Mouse (Mus musculus) bone marrow, adult 2 months (tissue): ENCODE measurements around the gene Pard6a. TPM values are rescaled to one million over a fixed set of nuclear protein-coding genes. Genes with fewer than 3 reads are reported as not detected.

Source experiments
- H3K27ac ChIP-seq: fragments of 200-500 bp; 2 replicates; pipeline ENCODE4 v1.5.1; 2012; ENCODE audit warnings: low read depth, mild to moderate bottlenecking, control low read depth, inconsistent platforms, low read length; ENCODE audit not compliant: control insufficient read depth, poor library complexity, insufficient read depth
- H3K4me1 ChIP-seq: fragments of 200-500 bp; 2 replicates; pipeline ENCODE4 v1.6.1; 2011; ENCODE audit warnings: low read length; ENCODE audit not compliant: control insufficient read depth, insufficient read depth
- H3K4me3 ChIP-seq: fragments of 200-500 bp; replicated peaks from 2 replicates; pipeline ENCODE3; 2011; ENCODE audit warnings: mild to moderate bottlenecking, low read depth, low read length, control low read depth; ENCODE audit not compliant: control insufficient read depth
- CTCF ChIP-seq: fragments of 200-500 bp; IDR thresholded peaks from 2 replicates; pipeline ENCODE4 v1.5.1; 2011; ENCODE audit warnings: low read length, control low read depth; ENCODE audit not compliant: control insufficient read depth, insufficient read depth
- POLR2A ChIP-seq: fragments of 200-500 bp; IDR thresholded peaks from 2 replicates; pipeline ENCODE4 v1.6.1; 2011; ENCODE audit warnings: low read depth, mild to moderate bottlenecking, control low read depth, low read length, borderline replicate concordance; ENCODE audit not compliant: control insufficient read depth
- whole genome bisulfite sequencing: fragments of 180-500 bp; shearing (Covaris S2); methylation state at CpG from one replicate; pipeline ENCODE4 v1.1.7; 2018; 5-methylcytosine and 5-hydroxymethylcytosine counted together
- polyA plus RNA-seq: library from polyadenylated mRNA; stranded (reverse); fragments of >200 nt; gene quantifications from 2 replicates; pipeline ENCODE4 v1.2.4, GENCODE M21; 2011; ENCODE audit warnings: low replicate concordance; ENCODE audit not compliant: missing spikeins, insufficient read depth, insufficient read length

Gene Pard6a
- polyA plus RNA-seq, 1 experiment, result 5.3 TPM

- Histone ChIP-seq H3K4me3 (no peak overlapping the region), H3K4me1 (no peaks in the 10 kb centered on the region), H3K27ac (no peak overlapping the region)
- WGBS, result 83% methylated on average over 4 of the region's 4 CpGs
- TF ChIP-seq CTCF (no peak), POLR2A (no peak)
Measured at GRCm38 (mm10) chr8:105719637-105720036, 18.7 kb downstream of the Pard6a start.

GRCm38 (mm10) chr8:105722861-105723260 lies 21.9 kb downstream of the Pard6a start:
- Histone ChIP-seq H3K4me1 (peaks cover 6% of the 10 kb centered on the region), H3K4me3 (no peak overlapping the region), H3K27ac (no peak overlapping the region)
- 86% methylated on average over 9 of the region's 9 CpGs for WGBS
- TF ChIP-seq CTCF (no peak), POLR2A (no peak)

GRCm38 (mm10) chr8:105725726-105726125 lies 24.8 kb downstream of the Pard6a start:
- no peak overlapping the region for H3K27ac ChIP-seq
- 73% methylated on average over 5 of the region's 5 CpGs for WGBS
- TF ChIP-seq POLR2A (no peak), CTCF (no peak)

GRCm38 (mm10) chr8:105727397-105728124 lies 26.6 kb downstream of the Pard6a start:
- 45% methylated on average over 18 of the region's 18 CpGs for WGBS
- TF ChIP-seq CTCF (no peak), POLR2A (no peak)
- Histone ChIP-seq H3K4me3 (no peak overlapping the region), H3K27ac (peak overlapping the region; percentile 44), H3K4me1 (peaks cover 6% of the 10 kb centered on the region)

More at GRCm38 (mm10) chr8:105725726-105726125, 24.8 kb downstream of the Pard6a start:
- H3K4me1 ChIP-seq, result peaks cover 6% of the 10 kb centered on the region
- H3K4me3 ChIP-seq, result no peak overlapping the region

DNA sequence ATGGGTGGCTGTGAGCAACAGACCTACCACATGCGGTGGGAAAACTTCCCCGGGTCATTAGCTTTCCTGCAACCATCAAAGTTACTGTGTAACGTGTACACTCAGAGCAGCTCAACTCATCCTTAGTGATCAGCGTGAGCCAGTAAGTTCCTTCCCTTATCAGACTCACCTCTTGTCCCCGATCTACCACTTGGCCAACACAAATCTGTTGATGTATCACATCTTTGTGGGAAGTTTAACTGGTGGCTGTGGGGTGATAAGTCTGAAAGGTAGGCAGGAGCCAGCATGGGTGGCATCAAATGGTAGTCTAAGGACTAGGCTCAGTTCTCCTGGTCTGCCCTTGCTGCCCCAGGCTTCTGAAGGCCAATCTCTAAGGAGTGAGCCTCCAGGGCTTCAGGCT lies 31.2 kb downstream of the Pard6a start:
- Histone ChIP-seq H3K4me3 (no peak overlapping the region), H3K4me1 (peaks cover 2% of the 10 kb centered on the region), H3K27ac (no peak overlapping the region)
- 64% methylated on average over 5 of the region's 5 CpGs for WGBS
- no peak for TF ChIP-seq POLR2A
- no peak for TF ChIP-seq CTCF

- no peaks in the 10 kb centered on the region for H3K4me1 ChIP-seq
- no peak overlapping the region for H3K4me3 ChIP-seq
- no peak for TF ChIP-seq CTCF
- TF ChIP-seq POLR2A, result no peak
- 91% methylated on average over 5 of the region's 5 CpGs for WGBS
- no peak overlapping the region for H3K27ac ChIP-seq
Measured at GRCm38 (mm10) chr8:105739216-105739615, 38.3 kb downstream of the Pard6a start.

- Histone ChIP-seq H3K27ac (no peak overlapping the region), H3K4me3 (no peak overlapping the region), H3K4me1 (no peaks in the 10 kb centered on the region)
- WGBS, result 76% methylated on average over 4 of the region's 4 CpGs
- TF ChIP-seq CTCF, result no peak
- no peak for TF ChIP-seq POLR2A
Measured at GRCm38 (mm10) chr8:105743301-105743700, 42.4 kb downstream of the Pard6a start.

DNA sequence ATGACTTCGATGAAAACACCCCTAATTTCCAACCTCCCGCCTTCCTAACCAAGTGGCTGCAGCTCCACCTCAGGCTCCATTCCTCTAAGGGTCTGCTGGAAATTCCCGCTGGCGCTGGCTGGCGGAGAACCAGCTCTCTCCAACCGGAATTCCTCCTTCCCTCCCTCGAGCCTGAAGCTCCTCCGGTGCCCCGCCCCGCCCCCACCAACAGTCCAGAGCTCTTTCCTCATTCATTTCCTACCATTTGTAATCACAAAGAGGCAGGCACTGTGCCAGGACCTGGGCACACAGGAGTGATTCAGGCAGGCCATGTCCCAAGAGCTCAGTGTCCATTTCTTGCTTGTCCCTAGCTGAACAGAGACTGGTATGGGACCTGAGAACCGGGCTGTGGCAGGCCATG lies 49.7 kb downstream of the Pard6a start:
- H3K27ac ChIP-seq, result no peak overlapping the region

More for the DNA sequence above, 49.7 kb downstream of the Pard6a start:
- 56% methylated on average over 11 of the region's 11 CpGs for WGBS
- TF ChIP-seq CTCF (no peak), POLR2A (no peak)
- Histone ChIP-seq H3K4me1 (peaks cover 4% of the 10 kb centered on the region; the same call in 1 of the 2 replicates), H3K4me3 (no peak overlapping the region)

Other genes starting within 250 kb of the Pard6a start
- 3.3 and 3.5 TPM in 2 replicates for gene Tppp3, start 229.6 kb upstream of the Pard6a start, polyA plus RNA-seq
- 7.3 and 10.1 TPM in 2 replicates for gene Zdhhc1, start 204.2 kb upstream of the Pard6a start, polyA plus RNA-seq
- 0.82 TPM in 1 of 2 replicates, not detected in the other for gene Hsd11b2, start 182.4 kb upstream of the Pard6a start, polyA plus RNA-seq
- gene Atp6v0d1, start 135.1 kb upstream of the Pard6a start, polyA plus RNA-seq, result 37.5 and 58.3 TPM in 2 replicates
- 11.9 and 23.1 TPM in 2 replicates for gene Ripor1, start 95.9 kb upstream of the Pard6a start, polyA plus RNA-seq
- gene Ctcf, start 64.6 kb upstream of the Pard6a start, polyA plus RNA-seq, result 77.0 and 79.4 TPM in 2 replicates
- not detected in 2 replicates for gene Agrp, start 63.8 kb upstream of the Pard6a start, polyA plus RNA-seq
- 21.2 and 42.6 TPM in 2 replicates for gene Carmil2, start 14.9 kb upstream of the Pard6a start, polyA plus RNA-seq
- gene Acd, start within 50 bp of the Pard6a start, polyA plus RNA-seq, result 26.8 and 33.4 TPM in 2 replicates
- gene 4933405L10Rik, start 6.5 kb downstream of the Pard6a start, polyA plus RNA-seq, result not detected in 2 replicates
- gene Enkd1, start 7.1 kb downstream of the Pard6a start, polyA plus RNA-seq, result 11.5 and 18.9 TPM in 2 replicates
- gene Gfod2, start 57.5 kb downstream of the Pard6a start, polyA plus RNA-seq, result 1.2 and 2.0 TPM in 2 replicates
- gene Ranbp10, start 126.2 kb downstream of the Pard6a start, polyA plus RNA-seq, result 90.8 and 98.0 TPM in 2 replicates
- 3.6 TPM in 1 of 2 replicates, not detected in the other for gene Tsnaxip1, start 126.6 kb downstream of the Pard6a start, polyA plus RNA-seq
- 30.3 and 73.2 TPM in 2 replicates for gene Cenpt, start 152.1 kb downstream of the Pard6a start, polyA plus RNA-seq
- gene Thap11, start 154.0 kb downstream of the Pard6a start, polyA plus RNA-seq, result 9.8 and 12.6 TPM in 2 replicates
- 35.2 and 54.8 TPM in 2 replicates for gene Nutf2, start 159.4 kb downstream of the Pard6a start, polyA plus RNA-seq
- gene Edc4, start 179.7 kb downstream of the Pard6a start, polyA plus RNA-seq, result 18.9 and 44.1 TPM in 2 replicates
- 2.5 TPM in 1 of 2 replicates, not detected in the other for gene Nrn1l, start 192.4 kb downstream of the Pard6a start, polyA plus RNA-seq
- 2.9 and 6.0 TPM in 2 replicates for gene Pskh1, start 199.3 kb downstream of the Pard6a start, polyA plus RNA-seq
- gene Ctrl, start 232.7 kb downstream of the Pard6a start, polyA plus RNA-seq, result not detected in 2 replicates
- gene Psmb10, start 237.3 kb downstream of the Pard6a start, polyA plus RNA-seq, result 88.5 and 149 TPM in 2 replicates
- gene Lcat, start 242.2 kb downstream of the Pard6a start, polyA plus RNA-seq, result 4.6 and 15.5 TPM in 2 replicates